Mouse (Mus musculus): ENCODE measurements around the gene Mob3c.
A peak's percentile ranks its signal among the peaks of the same experiment; 100 is the strongest.

Gene Mob3c

DNA sequence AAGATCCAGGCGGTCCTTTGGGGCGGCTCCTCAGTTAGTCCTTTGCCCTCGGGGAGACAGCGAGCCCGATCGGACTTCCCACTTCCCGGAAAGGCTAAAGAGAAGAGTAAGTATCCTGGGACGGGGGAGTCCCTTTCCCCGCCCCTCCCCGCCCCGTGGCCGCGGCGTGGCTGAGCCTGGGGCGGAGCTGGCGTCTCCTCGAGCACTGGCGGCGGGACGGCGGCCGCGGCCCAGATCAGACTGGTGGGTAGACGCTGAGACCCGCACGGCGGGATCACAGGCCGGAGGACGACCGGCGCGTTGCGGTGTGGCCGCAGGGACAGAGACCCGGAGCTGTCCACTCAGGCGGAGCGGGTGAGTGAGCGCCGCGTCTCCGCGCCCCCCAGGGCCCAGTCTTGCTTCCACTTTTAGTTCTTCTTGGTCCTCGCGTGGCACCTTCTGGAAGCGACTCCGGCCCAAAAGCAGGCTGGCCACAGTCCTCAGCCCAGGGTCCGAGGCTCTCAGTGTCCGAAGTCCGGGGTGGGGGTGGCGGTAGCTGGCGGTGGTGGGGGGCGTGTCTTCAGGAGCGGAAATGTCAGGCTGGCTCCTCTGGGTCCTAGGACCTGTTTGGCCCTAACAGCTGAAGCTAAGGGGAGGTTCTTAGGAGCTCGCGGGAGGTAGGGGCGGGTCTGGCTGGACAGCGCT, at the start of gene Mob3c:
Gene Mob3c (plus strand): TSS at position 205 of the 684 bp plus-strand sequence.
- DNase-seq (ENCODE audit: low spot score) = peak; percentile 76

DNA sequence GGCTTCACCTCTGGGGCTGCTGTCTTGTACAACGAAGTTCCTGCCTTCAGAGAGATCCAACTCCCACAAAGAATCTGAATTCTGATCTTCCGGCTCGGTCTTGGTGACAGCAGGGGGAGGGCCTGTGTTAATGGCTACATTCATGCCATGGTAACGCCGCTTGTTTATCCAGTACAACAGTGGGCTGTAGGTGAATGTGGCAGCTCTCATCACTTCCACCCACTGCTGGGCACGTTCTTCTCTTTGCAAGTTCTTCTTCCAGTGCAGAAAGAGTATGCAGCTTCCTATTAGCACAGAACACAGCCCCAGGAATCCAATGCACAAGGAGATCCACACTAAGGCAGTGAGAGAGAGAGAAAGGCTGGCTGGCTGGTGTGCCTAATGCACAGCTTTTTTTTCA, 47.6 kb upstream of the Mob3c start:
- no peak for DNase-seq (ENCODE audit: low spot score)

DNA sequence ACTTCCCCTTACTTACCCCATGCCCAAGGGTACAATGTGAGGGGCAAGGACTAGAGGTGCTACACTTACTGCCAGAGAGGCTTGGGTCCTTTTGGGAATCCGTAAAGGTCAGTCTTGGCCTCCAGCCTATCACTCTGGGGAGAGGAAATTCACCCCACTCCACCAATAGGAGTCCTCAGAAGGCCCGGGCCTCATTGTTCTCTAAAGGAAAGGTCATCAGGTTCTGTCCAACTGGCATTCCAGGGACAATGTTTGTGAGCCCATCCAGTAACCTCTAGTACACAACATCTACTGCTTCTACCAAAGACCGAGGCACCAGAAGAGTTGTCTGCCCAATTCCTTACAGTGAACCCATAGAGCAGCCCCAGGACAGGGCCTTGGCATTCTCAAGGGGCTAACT, 47.0 kb upstream of the Mob3c start, which contains the start of gene Tex38:
Gene Tex38 (minus strand): TSS at position 101 of the 400 bp plus-strand sequence.
- no peak for DNase-seq (ENCODE audit: low spot score)

DNA sequence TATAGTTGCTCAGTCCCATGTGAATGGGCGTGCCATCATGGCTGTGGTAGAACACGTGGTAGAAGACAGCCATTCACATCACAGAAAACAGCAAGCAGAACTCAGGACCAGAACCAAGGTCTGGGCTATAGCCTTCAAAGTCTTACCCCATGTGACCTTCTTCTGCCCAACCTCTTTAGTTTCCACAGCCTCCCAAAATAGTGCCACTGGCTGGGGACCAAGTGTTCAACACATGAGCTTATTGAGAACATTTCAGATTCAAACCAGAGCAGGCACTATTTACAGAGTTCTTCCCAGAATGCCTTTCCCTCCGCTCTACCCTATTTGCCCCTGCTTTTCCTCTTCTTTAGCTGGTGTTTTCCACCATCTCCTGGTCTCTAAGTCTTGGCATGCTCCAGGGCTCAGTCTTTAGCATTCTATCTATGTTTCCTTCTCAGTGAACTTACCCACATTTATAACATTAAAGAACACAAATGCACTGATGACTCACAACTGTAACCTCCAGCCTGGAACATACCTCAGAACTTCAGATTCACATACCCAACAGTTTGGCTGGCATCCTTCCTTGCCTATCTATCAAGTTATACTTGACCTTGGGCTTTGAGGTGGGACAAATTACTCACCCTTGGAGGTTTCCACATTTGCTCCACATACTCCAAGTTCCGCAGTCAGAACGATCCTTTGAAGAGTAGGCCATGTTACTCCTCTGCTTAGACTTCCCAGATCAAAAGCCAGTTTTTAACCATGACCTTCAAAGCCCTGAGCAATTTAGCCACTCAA, 45.7 kb upstream of the Mob3c start:
- DNase-seq (ENCODE audit: low spot score) = no peak

DNA sequence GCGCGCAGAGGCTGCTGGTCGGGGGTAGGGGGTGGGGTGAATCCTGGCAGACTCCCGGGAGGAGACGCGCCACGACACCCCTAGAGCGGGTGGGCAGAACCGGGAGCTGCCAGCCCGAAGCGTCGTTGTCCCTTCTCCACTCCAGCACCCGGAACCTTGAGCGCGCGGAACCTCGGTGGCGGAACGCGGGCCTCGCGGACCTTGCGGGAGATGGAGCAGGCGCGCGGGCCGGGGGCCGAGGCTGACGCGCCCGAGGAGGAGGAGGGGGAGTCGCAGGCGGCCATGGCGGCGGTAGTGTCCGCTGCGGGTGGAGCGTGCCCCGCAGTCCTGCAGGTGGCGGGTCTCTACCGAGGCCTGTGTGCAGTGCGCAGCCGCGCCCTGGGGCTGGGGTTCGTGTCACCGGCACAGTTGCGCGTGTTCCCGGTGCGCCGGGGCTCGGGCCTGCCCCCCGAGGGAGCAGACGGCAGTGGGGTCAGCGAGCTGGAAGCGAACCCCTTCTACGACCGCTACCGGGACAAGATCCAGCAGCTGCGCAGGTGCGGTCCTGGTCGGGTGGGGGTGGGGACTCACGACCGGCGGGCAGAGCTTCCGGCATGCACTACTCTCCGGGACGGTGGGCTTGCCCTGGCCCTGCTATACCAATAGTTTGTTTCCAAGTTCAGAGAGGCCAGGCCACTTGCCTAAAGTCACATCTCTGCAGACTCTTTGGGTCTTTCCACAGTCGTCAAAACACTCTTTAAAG, 43.0 kb upstream of the Mob3c start, which contains the start of gene Atpaf1:
Gene Atpaf1 (plus strand): TSS at position 44 of the 742 bp plus-strand sequence.
- DNase-seq (ENCODE audit: low spot score) = peak; percentile 64

DNA sequence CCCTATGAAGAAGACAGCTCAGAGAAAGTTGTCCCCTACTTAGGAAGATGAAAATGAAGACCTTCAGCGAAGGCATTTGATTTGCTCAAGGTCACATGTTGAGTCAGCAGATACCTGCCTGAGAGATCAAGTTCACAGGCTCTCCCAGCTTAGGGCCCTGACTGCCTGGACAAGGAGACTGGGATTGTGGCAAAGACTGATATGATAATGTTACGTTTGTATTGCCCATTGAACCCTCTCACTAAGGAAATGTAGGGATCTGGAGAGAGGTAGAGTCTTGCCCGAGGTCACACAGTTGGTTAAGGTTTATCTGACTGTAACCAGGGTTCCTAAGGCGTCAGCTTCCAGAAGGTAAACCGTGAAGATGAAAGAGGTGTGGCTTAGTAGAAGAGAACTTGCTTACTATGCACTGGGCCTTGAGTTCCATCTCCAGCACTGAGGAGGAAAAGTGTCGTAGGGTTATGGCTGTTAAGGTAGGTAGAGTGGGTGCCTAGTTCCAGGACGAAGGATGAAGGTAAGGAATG, 42.3 kb upstream of the Mob3c start:
- no peak for DNase-seq (ENCODE audit: low spot score)

DNA sequence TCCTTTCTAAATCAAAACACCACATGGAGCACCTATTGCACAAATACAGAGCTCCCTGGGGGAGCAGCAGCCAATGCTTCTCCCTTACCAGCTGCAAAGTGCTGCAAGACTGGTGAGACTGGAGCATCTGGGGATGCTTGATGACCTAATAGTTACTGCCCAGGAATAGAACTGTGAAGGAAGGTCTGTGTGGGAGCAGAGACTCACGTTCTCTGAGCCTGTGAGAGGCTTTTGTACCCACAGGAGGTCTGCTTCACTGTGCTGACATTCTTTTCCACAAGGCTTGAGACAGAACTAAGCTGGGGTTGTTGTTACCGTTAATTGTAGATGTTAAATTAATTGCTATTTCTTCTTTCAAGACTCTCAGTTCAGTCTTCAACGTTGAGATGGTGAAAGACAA, 37.0 kb upstream of the Mob3c start:
- DNase-seq (ENCODE audit: low spot score) = no peak

DNA sequence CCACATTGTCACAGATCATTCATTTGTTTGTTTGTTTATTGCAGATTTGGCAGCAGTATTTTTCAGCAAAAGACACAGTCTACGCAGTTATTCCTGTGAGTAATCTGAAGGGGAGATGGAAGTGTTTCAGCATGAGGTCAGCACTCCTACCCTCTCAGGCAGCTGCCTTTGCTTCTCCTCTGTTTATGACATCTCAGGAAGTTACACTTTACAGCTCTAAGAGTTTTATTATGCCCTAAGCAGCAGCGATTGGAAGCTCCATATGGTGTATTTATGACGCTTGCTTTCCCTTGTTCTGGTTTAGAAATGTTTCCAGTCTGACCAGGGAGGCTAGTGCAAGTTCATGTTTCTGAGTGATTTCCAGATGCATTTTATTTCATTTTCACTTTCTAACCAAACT, 32.5 kb upstream of the Mob3c start:
- no peak for DNase-seq (ENCODE audit: low spot score)

DNA sequence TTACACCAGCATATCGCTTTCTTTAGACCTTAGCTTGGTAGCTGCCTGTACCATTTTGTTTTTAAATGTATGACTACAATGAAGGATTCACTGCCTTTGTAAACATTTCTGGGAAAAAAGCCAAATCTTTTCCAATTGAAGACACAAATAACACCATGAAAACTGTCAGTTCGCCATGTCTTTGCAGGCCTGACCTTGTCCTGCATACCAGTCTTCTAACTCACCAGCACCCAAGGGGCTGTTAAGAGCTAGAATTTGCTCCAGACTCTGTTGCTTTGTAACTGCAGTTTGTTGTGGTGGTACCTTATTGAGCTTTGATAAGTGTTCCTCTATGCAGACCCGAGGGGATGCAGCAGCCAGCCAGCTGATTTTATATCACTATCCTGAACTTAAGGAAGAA, 27.9 kb upstream of the Mob3c start:
- no peak for DNase-seq (ENCODE audit: low spot score)

DNA sequence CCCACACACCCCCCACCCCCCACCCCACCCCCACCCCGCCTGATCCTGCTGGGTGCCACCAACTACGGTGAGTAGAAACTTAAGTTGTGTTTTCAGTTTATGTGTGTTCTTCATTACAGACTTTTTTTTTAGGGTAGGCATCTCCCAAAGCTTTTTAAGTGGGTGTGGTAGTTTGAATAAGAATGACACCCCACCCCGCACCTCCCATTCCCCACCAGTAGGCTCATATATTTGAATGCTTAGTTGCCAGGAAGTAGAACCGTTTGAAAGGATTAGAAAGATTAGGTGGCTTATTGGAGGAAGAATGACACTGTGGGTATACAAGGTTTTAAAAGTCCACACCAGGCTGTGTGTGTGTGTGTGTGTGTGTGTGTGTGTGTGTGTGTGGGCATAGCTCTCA, 15.6 kb upstream of the Mob3c start:
- DNase-seq (ENCODE audit: low spot score) = no peak

DNA sequence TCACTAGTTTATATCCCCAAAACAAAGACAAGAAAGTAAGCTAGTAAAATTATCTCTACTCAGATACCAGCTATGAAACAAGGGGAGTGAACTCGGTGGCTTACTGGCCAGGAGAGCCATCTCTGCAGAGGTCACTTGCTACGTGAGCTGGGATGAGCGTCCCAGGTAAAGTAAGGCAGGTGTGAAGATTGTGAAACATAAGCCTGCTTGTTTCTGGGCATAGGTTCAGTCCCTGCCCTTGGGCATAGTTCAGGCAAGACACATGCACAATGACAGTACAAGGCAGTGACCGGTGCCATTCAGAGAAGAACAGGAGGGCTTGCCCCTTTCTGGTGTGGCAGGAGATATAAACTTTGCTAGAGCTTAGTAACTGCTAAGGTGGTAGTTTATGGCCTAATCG, 12.3 kb upstream of the Mob3c start:
- no peak for DNase-seq (ENCODE audit: low spot score)

DNA sequence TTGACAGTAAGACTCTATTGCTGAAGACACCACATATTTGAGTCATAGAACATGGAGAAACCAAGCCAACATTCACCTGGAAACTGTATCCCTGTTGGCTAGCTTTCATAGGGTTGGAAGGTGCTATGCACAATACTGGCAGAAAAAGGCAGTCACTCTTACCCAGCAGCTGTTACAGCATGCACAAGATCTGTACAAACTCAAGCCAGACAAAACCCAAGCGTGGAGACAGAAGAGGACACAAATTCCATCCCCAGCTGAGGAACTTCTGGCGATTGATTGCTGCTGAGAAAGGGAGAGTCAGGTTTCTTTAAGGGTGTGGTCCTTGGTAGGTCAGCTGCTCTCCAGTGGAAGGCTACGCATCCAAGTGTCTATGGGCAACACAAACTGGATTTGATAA, 7.7 kb upstream of the Mob3c start:
- DNase-seq (ENCODE audit: low spot score) = no peak

DNA sequence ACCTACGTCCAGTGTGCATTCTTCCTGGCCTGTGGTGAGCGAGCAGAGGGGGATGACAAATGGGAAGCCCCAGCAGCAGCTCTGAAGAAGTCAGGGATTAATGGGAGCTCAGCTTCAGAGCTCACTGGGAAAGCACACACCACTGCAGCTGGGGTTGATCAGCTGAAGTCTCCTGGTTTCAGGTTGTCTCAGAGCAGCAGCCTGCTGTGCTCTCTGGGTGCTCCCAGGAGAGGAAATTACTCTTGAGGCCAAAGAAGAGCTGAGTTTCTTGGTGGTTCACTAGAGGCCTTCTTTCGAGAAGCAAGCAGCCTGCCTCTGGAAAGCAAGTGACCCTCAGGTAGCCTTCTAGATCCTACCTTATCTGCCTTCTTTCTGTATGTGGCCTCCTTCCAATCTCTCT, 6.9 kb upstream of the Mob3c start:
- DNase-seq (ENCODE audit: low spot score) = no peak

DNA sequence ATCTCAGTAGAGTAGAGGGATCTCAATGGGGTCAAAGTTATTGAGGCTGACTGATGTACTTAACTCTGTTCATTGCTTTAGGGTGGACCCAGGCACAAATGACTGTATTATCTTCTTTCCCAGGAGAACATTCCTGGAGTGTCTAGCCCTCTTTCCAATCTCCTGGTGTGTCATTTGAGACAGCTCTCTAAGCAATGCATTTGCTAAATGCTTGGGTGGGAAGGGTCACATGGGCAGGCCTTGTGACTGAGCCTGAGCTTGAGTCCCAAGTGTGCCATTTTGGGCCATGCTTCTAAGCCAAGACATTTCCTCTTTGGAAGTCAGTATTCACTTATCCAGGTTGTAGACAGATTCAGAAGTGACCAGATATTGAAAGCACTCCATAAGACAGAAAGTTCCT, 6.5 kb upstream of the Mob3c start:
- DNase-seq (ENCODE audit: low spot score) = no peak

DNA sequence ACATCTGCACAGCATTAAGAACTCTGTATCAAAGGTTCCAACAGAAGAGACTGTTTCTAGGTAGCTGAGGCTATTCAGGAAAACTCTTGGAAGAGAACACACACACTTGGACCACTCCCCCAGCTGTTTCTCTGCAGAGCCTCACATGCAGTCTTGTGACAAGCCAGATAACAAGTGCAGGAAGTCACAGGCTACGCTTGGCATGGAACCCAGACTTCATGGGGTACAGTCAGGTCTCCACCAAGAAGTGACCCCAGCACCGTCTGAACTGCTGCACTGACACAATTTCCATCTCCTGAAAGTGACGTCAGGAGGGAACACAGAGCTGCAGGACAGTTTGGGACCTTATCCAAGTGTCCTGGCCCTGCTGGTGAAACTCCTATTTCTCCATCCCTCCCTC, 6.0 kb upstream of the Mob3c start:
- DNase-seq (ENCODE audit: low spot score) = no peak

DNA sequence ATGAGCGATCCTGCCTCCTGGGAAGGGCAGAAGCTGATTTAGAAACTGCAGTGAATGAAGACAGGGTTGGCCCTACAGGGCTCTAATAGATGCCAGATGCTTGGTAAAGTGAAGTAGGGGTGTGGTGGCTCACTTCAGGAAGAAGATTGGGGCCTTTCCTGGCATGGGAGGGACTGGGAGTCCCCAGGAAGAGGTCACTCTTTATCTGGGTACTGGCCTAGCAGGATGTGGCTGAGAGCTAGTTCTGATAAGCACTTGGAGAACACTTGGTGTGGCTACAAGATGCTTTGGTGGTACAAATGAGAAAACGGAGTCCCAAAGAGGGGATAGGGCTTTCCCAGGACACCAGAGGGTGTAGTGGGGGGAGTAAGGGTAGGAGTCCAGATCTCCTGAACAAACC, 3.7 kb upstream of the Mob3c start:
- no peak for DNase-seq (ENCODE audit: low spot score)

DNA sequence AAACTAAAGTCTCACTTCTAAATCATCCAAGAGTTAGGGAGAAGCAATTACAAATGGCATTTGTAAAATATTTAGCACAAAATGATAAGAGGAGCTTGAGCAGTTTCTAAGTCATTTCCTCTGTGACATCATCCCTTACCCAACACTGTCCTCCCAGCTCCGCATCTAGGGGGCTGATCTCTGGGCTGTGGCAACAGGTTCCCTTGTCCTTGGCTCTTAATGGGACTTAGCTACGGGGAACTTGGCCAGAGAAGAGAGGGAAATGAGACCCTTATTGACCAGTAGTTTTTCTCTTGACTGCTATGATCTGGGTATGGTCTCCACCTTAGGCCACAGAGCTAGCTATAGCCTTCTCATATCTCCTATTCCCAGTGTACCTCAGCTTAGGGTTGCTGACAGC, 2.6 kb upstream of the Mob3c start:
- DNase-seq (ENCODE audit: low spot score) = no peak

DNA sequence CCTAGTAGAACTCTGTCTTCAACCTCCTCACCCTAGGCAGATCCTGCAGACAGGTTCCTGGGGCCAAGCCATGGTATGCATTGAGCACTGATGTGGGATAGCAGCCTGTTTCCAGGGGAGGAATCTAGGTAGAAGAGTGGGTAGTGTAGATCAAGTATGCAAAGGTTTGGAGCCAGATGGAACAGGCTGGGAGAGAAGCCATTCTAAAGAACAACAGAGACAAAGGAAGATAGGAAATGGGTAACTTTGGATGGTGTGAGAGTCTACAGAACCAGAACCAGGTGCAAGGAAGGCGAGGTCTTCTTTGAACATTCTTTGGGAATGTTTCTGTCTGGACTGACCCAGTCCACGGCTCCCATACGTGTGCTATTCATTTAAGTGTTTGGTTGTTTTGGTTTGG, 826 bp upstream of the Mob3c start:
- no peak for DNase-seq (ENCODE audit: low spot score)

DNA sequence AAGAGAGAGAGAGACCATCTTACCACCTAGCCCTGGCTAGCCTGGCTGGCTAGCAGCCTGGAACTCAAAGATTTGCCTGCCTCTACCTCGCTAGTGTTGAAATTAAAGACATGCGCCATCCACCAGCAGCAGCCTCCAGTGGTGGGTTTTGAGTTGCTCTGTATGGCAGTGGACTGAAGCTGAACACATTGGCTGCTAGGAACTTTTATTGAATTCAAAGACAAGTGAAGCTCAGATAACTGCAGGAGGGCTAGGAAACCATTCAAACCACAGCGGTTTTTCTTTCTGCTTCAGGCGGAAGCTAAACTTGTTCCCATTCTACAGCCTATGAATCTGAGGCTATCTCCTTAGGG, 381 bp upstream of the Mob3c start:
- no peak for DNase-seq (ENCODE audit: low spot score)

DNA sequence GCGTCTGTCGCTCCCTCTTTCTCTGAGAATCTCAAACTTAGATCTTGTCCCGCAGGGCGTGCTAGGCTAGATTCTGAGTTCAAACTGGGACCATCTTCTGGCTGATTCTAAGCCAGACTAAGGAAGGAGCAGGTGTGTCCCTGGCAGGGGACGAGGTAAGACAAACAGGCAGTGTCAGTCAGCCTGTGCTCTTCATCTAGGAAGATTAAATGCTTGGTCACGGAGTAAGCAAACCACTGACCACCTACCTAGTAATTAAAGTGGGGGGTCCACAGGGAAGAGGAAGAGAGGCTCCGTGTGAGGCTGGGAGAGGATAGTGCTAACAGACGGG, 645 bp downstream of the Mob3c start:
- no peak for DNase-seq (ENCODE audit: low spot score)

DNA sequence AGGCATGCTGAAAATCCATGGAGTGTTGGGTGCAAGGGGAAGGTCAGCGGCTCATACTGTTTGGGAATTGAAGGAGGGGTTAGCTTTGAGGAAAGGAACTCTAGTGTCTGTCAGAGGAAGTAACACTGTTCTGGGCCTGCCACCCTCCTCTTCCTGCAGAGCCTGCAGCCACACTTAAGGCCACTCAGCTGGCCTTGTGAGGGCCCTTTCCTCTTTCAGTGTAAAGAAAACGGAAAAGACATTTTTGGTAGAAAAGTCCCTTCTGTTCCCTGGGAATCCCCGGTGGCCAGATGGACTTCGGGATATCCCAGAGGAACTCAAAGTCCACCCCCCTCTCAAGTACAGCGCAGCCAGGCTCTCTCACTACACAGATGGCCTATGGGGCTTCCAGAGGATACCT, 2.6 kb downstream of the Mob3c start:
- no peak for DNase-seq (ENCODE audit: low spot score)

DNA sequence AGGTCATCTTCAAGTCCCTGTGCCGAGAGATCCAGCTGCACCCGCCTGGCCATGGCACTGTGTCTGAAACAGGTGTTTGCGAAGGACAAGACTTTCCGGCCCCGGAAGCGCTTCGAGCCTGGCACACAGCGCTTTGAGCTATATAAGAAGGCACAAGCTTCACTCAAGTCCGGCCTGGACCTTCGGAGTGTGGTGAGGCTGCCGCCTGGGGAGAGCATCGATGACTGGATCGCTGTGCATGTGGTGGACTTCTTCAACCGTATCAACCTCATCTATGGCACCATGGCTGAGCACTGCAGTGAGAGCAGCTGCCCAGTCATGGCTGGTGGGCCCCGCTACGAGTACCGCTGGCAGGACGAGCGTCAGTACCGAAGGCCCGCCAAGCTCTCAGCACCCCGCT, 3.3 kb downstream of the Mob3c start:
- no peak for DNase-seq (ENCODE audit: low spot score)

DNA sequence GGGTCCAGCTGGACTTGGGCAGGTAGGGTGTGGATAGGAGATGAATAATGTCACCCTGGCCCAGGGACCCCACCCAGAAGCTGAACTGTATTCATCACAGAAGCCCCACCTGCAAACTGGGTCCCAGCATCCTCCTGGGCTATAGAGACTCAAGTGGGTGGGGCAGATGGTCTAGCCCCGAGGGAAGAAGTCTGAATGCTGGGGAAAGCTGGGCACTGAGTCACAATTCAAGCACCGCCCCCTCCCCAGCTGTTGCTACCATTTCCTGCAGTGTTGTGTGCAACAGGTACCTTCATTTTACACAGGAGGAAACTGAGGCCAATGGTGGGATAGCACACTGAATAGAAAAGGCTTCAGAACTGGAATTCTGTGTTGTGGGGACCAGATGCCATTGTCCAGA, 4.1 kb downstream of the Mob3c start:
- no peak for DNase-seq (ENCODE audit: low spot score)
